Mouse (Mus musculus): Measurements from ENCODE around the gene Qrich2. TPM values are rescaled to one million over a fixed set of nuclear protein-coding genes. Genes with fewer than 3 reads are reported as not detected.
"Not testable (repeated sequence)": the region's sequence is repeated elsewhere in the genome, so short reads cannot be mapped to it uniquely, and the experiment has no call there.

Gene Qrich2
- polyA plus RNA-seq, 1 experiment from 2014 or later, result not detected

DNA sequence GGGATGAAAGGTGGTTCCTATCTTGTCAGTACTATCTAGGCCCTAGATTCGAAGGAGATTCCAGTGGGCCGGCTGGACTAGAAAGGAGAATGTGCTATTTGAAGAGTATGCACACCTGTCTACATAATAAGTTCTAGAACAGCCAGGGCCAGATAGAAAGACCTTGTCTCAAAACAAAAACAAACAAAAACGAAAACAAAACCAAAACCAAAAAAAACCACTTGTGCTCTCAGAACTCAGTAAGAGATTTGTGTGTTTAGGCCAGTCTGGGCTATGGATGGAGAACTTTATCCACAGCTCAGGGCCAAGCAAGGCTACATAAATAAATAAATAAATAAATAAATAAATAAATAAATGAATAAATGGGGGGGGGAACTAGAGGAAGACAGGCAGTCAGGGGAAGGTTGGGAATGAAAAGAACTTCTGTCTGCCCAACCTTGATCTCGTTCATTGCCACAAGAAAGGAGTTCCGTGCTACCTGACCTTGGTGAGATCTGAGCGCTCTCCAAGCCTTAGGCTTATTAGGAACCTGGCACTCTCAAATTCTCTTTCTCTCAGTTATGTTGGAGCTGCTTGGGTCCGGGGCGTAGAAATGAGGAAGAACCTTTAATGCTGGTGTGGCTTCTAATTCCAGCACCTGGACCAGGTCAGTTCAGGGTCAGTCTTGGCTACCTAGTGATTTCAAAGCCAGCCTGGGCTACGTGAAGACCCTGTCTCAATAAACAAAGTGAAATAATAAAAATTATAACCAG lies 36.0 kb downstream of the Qrich2 start:
- no peak for ATAC-seq (ENCODE audit: insufficient number of reproducible peaks, low FRiP score)
- H3K36me3 ChIP-seq, result no peaks in the 10 kb centered on the region
- no peak overlapping the region for H3K4me3 ChIP-seq
- H3K27ac ChIP-seq (ENCODE audit: poor library complexity, severe bottlenecking), result no peak overlapping the region
- H3K27me3 ChIP-seq (replicated peaks), result no peaks in the 10 kb centered on the region
- H3K9ac ChIP-seq, result no peak overlapping the region
- H3K9me3 ChIP-seq (replicated peaks), result no peaks in the 10 kb centered on the region
- H3K4me2 ChIP-seq, result no peak overlapping the region
- WGBS, result 83% methylated on average over 9 of the region's 9 CpGs
- H3K4me1 ChIP-seq (replicated peaks), result peaks cover 32% of the 10 kb centered on the region

DNA sequence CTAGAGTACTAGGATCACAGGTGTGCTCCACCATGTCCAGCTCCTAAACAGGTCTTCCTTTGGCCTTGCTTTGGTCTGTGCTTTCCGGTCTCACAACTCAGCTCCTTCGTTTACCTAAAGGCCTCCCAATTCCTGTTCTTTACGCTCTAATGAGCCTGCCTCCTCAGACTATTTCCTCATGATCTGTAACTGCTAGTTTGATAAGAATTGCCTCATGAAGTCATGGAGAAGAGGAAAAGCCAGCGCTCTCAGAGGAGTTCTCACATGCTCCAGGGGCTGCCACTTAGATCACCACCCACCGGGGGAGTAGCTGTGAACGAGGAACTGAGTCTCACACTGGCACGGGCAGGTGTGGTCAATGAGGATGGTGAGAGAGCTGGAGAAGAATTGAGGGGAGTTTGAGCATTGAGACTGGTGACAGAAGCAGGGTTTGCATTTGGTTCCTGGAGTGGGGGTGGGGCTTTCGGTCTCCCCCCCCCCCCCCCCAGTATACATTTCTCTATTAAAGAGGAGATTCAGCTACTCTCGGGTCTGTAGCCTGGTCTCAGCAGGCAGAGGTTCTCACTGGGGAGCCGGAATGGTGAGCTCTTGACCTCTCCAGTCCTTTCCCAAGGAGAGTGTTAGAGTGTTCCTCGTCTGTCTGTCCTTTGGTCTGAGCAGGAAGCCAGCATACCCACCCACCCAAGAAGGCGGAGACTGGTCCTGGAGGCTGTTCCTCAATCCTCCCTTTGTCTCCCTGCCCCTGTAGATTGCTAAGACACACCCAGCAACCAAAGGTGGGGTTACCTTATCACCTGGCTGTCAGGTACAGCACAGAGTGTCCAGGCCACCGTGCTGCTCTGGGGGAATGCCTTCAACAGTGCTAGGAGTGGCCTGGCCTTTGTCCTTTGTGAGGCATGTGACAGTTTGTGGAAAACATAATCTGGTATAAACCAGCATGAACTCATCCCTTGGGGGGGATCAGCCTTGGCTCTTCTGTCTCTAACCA lies 36.9 kb downstream of the Qrich2 start:
- Histone ChIP-seq H3K9ac (no peak overlapping the region), H3K4me2 (no peak overlapping the region), H3K4me3 (no peak overlapping the region), H3K4me1 (replicated peaks) (peaks cover 37% of the 10 kb centered on the region), H3K9me3 (replicated peaks) (no peaks in the 10 kb centered on the region), H3K27ac (ENCODE audit: poor library complexity, severe bottlenecking) (no peak overlapping the region), H3K27me3 (replicated peaks) (no peaks in the 10 kb centered on the region), H3K36me3 (no peaks in the 10 kb centered on the region)
- 25% methylated on average over 13 of the region's 13 CpGs for WGBS
- no peak for ATAC-seq (ENCODE audit: insufficient number of reproducible peaks, low FRiP score)

GRCm38 (mm10) chr11:116426852-116427575 lies 39.0 kb downstream of the Qrich2 start:
- Histone ChIP-seq H3K27ac (ENCODE audit: poor library complexity, severe bottlenecking) (no peak overlapping the region), H3K4me3 (no peak overlapping the region), H3K4me1 (replicated peaks) (peaks cover 40% of the 10 kb centered on the region), H3K9ac (no peak overlapping the region), H3K9me3 (replicated peaks) (no peaks in the 10 kb centered on the region), H3K36me3 (no peaks in the 10 kb centered on the region), H3K4me2 (no peak overlapping the region), H3K27me3 (replicated peaks) (no peaks in the 10 kb centered on the region)
- no peak for ATAC-seq (ENCODE audit: insufficient number of reproducible peaks, low FRiP score)
- WGBS, result 65% methylated on average over 6 of the region's 6 CpGs

DNA sequence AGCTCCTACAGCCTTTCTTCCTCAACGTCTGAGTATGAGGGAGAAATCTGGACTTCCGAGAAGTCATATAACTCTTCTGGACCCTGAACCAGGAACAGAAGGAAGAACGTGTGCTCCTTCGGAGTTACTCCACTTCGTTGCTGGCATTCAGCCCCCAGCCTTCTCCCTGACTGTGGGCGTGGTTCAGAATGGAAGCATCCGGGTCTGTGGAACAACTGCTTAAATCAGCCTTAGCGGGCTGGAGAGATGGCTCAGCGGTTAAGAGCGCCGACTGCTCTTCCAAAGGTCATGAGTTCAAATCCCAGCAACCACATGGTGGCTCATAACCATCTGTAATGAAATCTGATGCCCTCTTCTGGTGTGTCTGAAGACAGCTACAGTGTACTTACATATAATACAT lies 39.7 kb downstream of the Qrich2 start:
- not testable (repeated sequence) for H3K9me3 ChIP-seq (replicated peaks); H3K4me3 ChIP-seq; H3K36me3 ChIP-seq; H3K9ac ChIP-seq; ATAC-seq (ENCODE audit: insufficient number of reproducible peaks, low FRiP score); H3K4me2 ChIP-seq; H3K27me3 ChIP-seq (replicated peaks); H3K27ac ChIP-seq (ENCODE audit: poor library complexity, severe bottlenecking)
- peaks cover 38% of the 10 kb centered on the region for H3K4me1 ChIP-seq (replicated peaks)
- WGBS, result 81% methylated on average over 11 of the region's 11 CpGs

- Histone ChIP-seq H3K9me3 (replicated peaks) (no peaks in the 10 kb centered on the region), H3K4me3 (no peak overlapping the region), H3K27me3 (replicated peaks) (no peaks in the 10 kb centered on the region), H3K27ac (ENCODE audit: poor library complexity, severe bottlenecking) (peak overlapping the region; percentile 25; the same call in 1 of the 2 replicates), H3K9ac (no peak overlapping the region), H3K36me3 (no peaks in the 10 kb centered on the region), H3K4me2 (no peak overlapping the region), H3K4me1 (replicated peaks) (peaks cover 27% of the 10 kb centered on the region)
- WGBS, result 32% methylated on average over 8 of the region's 8 CpGs
- no peak for ATAC-seq (ENCODE audit: insufficient number of reproducible peaks, low FRiP score)
Measured at GRCm38 (mm10) chr11:116424621-116425407, 41.2 kb downstream of the Qrich2 start.

DNA sequence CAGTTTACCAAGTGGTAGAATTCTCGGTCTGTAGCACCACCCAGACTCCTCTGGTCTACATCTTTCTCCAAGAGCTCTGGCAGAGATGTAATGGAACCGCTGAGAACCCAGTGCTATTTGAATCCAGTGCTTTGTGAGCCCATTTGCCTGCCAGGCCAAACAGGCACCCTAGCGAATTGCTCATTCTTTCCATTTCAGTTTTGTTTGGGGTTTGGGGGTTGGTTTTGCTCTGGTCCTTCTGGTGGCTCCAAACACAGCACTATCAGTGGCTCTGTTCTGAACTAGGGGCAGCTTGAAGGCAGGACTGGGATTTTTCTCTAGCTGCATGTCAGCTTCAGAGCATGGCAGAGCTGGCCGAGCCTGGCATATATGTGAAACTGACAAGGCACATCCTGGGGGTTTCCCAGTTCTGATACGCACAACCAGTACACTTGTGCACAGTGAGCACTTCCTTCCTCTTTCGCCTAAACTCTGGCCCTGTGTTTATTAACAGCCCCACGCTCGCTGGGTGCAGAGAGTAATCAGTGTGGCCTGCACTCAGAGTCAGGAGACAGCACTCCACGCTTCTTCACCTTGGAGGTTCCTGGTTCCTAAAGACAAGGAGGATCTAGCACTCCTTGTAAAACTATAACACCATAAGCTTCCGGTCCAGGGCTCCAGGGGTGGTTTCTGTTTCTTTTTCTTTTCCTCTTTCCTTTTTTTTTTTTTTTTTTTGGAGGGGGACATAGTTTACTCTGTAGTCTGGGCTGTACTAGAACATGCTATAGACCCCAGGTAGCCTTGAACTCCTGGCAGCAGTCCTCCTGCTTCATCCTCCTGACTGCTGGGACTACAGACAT lies 42.0 kb downstream of the Qrich2 start:
- Histone ChIP-seq H3K27ac (ENCODE audit: poor library complexity, severe bottlenecking) (peak overlapping the region; percentile 52), H3K9ac (no peak overlapping the region), H3K4me1 (replicated peaks) (peaks cover 20% of the 10 kb centered on the region), H3K4me2 (no peak overlapping the region), H3K4me3 (no peak overlapping the region), H3K36me3 (no peaks in the 10 kb centered on the region), H3K9me3 (replicated peaks) (no peaks in the 10 kb centered on the region), H3K27me3 (replicated peaks) (no peaks in the 10 kb centered on the region)
- peak; percentile 23; the same call in 1 of the 2 replicates for ATAC-seq (ENCODE audit: insufficient number of reproducible peaks, low FRiP score)
- 70% methylated on average over 10 of the region's 10 CpGs for WGBS

- H3K9ac ChIP-seq, result no peak overlapping the region
- no peaks in the 10 kb centered on the region for H3K9me3 ChIP-seq (replicated peaks)
- WGBS, result 82% methylated on average over 6 of the region's 6 CpGs
- no peak overlapping the region for H3K4me3 ChIP-seq
- H3K27me3 ChIP-seq (replicated peaks), result no peaks in the 10 kb centered on the region
- ATAC-seq (ENCODE audit: insufficient number of reproducible peaks, low FRiP score), result no peak
- no peaks in the 10 kb centered on the region for H3K36me3 ChIP-seq
- no peak overlapping the region for H3K27ac ChIP-seq (ENCODE audit: poor library complexity, severe bottlenecking)
- no peak overlapping the region for H3K4me2 ChIP-seq
- H3K4me1 ChIP-seq (replicated peaks), result peaks cover 20% of the 10 kb centered on the region
Measured at GRCm38 (mm10) chr11:116423214-116423613, 42.8 kb downstream of the Qrich2 start.

DNA sequence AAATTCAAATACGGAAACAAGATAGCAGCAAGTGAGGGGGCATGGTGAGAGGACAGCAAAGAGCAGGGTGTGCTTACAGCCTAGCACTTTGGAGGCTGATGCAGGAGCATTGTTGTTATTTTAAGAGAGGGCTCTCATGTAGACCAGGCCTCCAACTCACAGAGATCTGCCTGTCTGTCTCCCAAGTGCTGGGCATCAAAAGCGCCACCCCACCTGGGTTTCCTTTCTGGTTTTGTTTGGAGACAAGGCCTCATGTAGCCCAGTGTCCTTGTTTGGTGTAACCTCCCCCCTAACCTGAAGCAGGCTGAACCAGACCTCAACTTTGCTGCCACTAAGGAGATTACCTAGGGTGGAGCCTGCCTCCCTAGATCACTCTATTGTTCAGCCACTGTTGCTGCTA lies 43.5 kb downstream of the Qrich2 start:
- Histone ChIP-seq H3K36me3 (no peaks in the 10 kb centered on the region), H3K4me1 (replicated peaks) (peaks cover 23% of the 10 kb centered on the region), H3K9ac (no peak overlapping the region), H3K4me3 (no peak overlapping the region), H3K4me2 (no peak overlapping the region), H3K9me3 (replicated peaks) (no peaks in the 10 kb centered on the region), H3K27me3 (replicated peaks) (no peaks in the 10 kb centered on the region), H3K27ac (ENCODE audit: poor library complexity, severe bottlenecking) (no peak overlapping the region)
- WGBS, result 68% methylated on average over 2 of the region's 2 CpGs
- no peak for ATAC-seq (ENCODE audit: insufficient number of reproducible peaks, low FRiP score)

- Histone ChIP-seq H3K27me3 (replicated peaks) (no peaks in the 10 kb centered on the region), H3K4me3 (no peak overlapping the region), H3K4me2 (no peak overlapping the region), H3K27ac (ENCODE audit: poor library complexity, severe bottlenecking) (no peak overlapping the region), H3K4me1 (replicated peaks) (peaks cover 23% of the 10 kb centered on the region), H3K9ac (no peak overlapping the region), H3K36me3 (no peaks in the 10 kb centered on the region), H3K9me3 (replicated peaks) (no peaks in the 10 kb centered on the region)
- 73% methylated on average over 6 of the region's 6 CpGs for WGBS
- no peak for ATAC-seq (ENCODE audit: insufficient number of reproducible peaks, low FRiP score)
Measured at GRCm38 (mm10) chr11:116421102-116421501, 44.9 kb downstream of the Qrich2 start.

All from heart, embryonic 12.5 days (tissue).